ENCODE assay signal across 8 mouse cellular contexts in genomic region chr11:59505351-59505838, GRCm38 (mm10). TPM values are rescaled to one million over a fixed set of nuclear protein-coding genes. Genes with fewer than 3 reads are reported as not detected.
DNase-seq lines count a peak whose midpoint lies in the region; ATAC-seq and TF ChIP-seq lines count a peak whose summit lies in the region.

No protein-coding gene starts in this region.

- H3K9me3 ChIP-seq in embryonic facial prominence, embryonic 10.5 days = no peaks in the 10 kb centered on the region
- no peaks in the 10 kb centered on the region for H3K9me3 ChIP-seq in heart, embryonic 11.5 days (replicated peaks; ENCODE audit: control insufficient read depth, low read length)
- H3K9me3 ChIP-seq in kidney, postnatal 0 days (replicated peaks; ENCODE audit: low read length) = no peaks in the 10 kb centered on the region
- no peaks in the 10 kb centered on the region for H3K9me3 ChIP-seq in liver, embryonic 13.5 days (replicated peaks)
- H3K9me3 ChIP-seq in stomach, embryonic 14.5 days (ENCODE audit: control insufficient read depth, low read depth, low read length) = no peaks in the 10 kb centered on the region

- under 1% methylated on average over 21 of the region's 21 CpGs for WGBS in embryonic facial prominence, embryonic 10.5 days
- WGBS in heart, embryonic 11.5 days (ENCODE audit: insufficient replicate concordance) = under 1% methylated on average over 21 of the region's 21 CpGs
- WGBS in kidney, postnatal 0 days = under 1% methylated on average over 21 of the region's 21 CpGs
- under 1% methylated on average over 21 of the region's 21 CpGs for WGBS in liver, embryonic 13.5 days (ENCODE audit: insufficient replicate concordance)
- WGBS in stomach, embryonic 14.5 days = 0% methylated on average over 21 of the region's 21 CpGs

- peak overlapping the region; percentile 91 for H3K4me3 ChIP-seq in embryonic facial prominence, embryonic 10.5 days
- peak overlapping the region; percentile 97 for H3K4me3 ChIP-seq in heart, embryonic 11.5 days (ENCODE audit: low read depth, low read length)
- peak overlapping the region; percentile 91 for H3K4me3 ChIP-seq in kidney, postnatal 0 days (replicated peaks; ENCODE audit: low read depth, low read length)
- peak overlapping the region; percentile 68 for H3K4me3 ChIP-seq in liver, embryonic 13.5 days (replicated peaks)
- peak overlapping the region; percentile 89 for H3K4me3 ChIP-seq in stomach, embryonic 14.5 days (ENCODE audit: low read depth, low read length)

- no peaks in the 10 kb centered on the region for H3K27me3 ChIP-seq in embryonic facial prominence, embryonic 10.5 days (replicated peaks; ENCODE audit: low read depth, poor library complexity, severe bottlenecking)
- no peaks in the 10 kb centered on the region for H3K27me3 ChIP-seq in heart, embryonic 11.5 days (ENCODE audit: control insufficient read depth, insufficient read depth, low read length)
- no peaks in the 10 kb centered on the region for H3K27me3 ChIP-seq in kidney, postnatal 0 days (ENCODE audit: insufficient read depth, low read length)
- H3K27me3 ChIP-seq in liver, embryonic 13.5 days = peaks cover 20% of the 10 kb centered on the region
- no peaks in the 10 kb centered on the region for H3K27me3 ChIP-seq in stomach, embryonic 14.5 days (ENCODE audit: control insufficient read depth, insufficient read depth, low read length)

- H3K36me3 ChIP-seq in embryonic facial prominence, embryonic 10.5 days (replicated peaks) = peaks cover 65% of the 10 kb centered on the region
- H3K36me3 ChIP-seq in heart, embryonic 11.5 days (ENCODE audit: control insufficient read depth, insufficient read depth, low read length) = peaks cover 26% of the 10 kb centered on the region
- peaks cover 40% of the 10 kb centered on the region for H3K36me3 ChIP-seq in kidney, postnatal 0 days (ENCODE audit: insufficient read depth, low read length)
- H3K36me3 ChIP-seq in liver, embryonic 13.5 days = peaks cover 39% of the 10 kb centered on the region
- H3K36me3 ChIP-seq in stomach, embryonic 14.5 days (ENCODE audit: control insufficient read depth, insufficient read depth, low read length) = peaks cover 40% of the 10 kb centered on the region

- TF ChIP-seq CTCF in kidney, postnatal 0 days (IDR thresholded peaks at IDR 0.05; ENCODE audit: low read depth) = no peak

- H3K4me2 ChIP-seq in heart, embryonic 11.5 days = peak overlapping the region; percentile 86
- H3K4me2 ChIP-seq in kidney, postnatal 0 days (ENCODE audit: low read length) = peak overlapping the region; percentile 96
- peak overlapping the region; percentile 86 for H3K4me2 ChIP-seq in liver, embryonic 13.5 days
- peak overlapping the region; percentile 72 for H3K4me2 ChIP-seq in stomach, embryonic 14.5 days (replicated peaks; ENCODE audit: low read depth, low read length)

- H3K27ac ChIP-seq in embryonic facial prominence, embryonic 10.5 days (replicated peaks) = peak overlapping the region; percentile 97
- H3K27ac ChIP-seq in heart, embryonic 11.5 days (ENCODE audit: low read depth, low read length) = peak overlapping the region; percentile 95
- H3K27ac ChIP-seq in kidney, postnatal 0 days = peak overlapping the region; percentile 92
- peak overlapping the region; percentile 59 for H3K27ac ChIP-seq in liver, embryonic 13.5 days
- peak overlapping the region; percentile 96 for H3K27ac ChIP-seq in stomach, embryonic 14.5 days (ENCODE audit: low read length)

- H3K4me1 ChIP-seq in embryonic facial prominence, embryonic 10.5 days = peaks cover 28% of the 10 kb centered on the region
- peaks cover 9% of the 10 kb centered on the region for H3K4me1 ChIP-seq in heart, embryonic 11.5 days (ENCODE audit: control insufficient read depth, insufficient read depth, low read length)
- H3K4me1 ChIP-seq in kidney, postnatal 0 days (replicated peaks; ENCODE audit: insufficient read depth, low read length) = peaks cover 9% of the 10 kb centered on the region
- peaks cover 21% of the 10 kb centered on the region for H3K4me1 ChIP-seq in liver, embryonic 13.5 days (replicated peaks)
- peaks cover 7% of the 10 kb centered on the region; the same call in 1 of the 2 replicates for H3K4me1 ChIP-seq in stomach, embryonic 14.5 days (ENCODE audit: control insufficient read depth, insufficient read depth, low read length)

- ATAC-seq in heart, embryonic 11.5 days (replicated peaks; ENCODE audit: insufficient number of reproducible peaks, low FRiP score, low TSS enrichment) = no peak
- peak; percentile 42 for ATAC-seq in kidney, postnatal 0 days (replicated peaks; ENCODE audit: low FRiP score, low read depth)
- ATAC-seq in liver, embryonic 13.5 days (ENCODE audit: low read depth) = peak; percentile 58
- ATAC-seq in stomach, embryonic 14.5 days (ENCODE audit: insufficient number of reproducible peaks, insufficient read depth, low FRiP score, low read depth) = peak; percentile 48

- peak overlapping the region; percentile 96 for H3K9ac ChIP-seq in heart, embryonic 11.5 days (ENCODE audit: low read depth, low read length)
- peak overlapping the region; percentile 96 for H3K9ac ChIP-seq in kidney, postnatal 0 days (ENCODE audit: low read depth, low read length)
- H3K9ac ChIP-seq in liver, embryonic 13.5 days = peak overlapping the region; percentile 78
- peak overlapping the region; percentile 94 for H3K9ac ChIP-seq in stomach, embryonic 14.5 days (replicated peaks; ENCODE audit: low read depth, low read length)

- DNase-seq in 416B (ENCODE audit: low read depth) = peak; percentile 83
- peak; percentile 42 for DNase-seq in adrenal gland, adult 8-10 months
- DNase-seq in embryonic facial prominence, embryonic 10.5 days (ENCODE audit: low spot score) = peak; percentile 80
- DNase-seq in kidney, postnatal 0 days (ENCODE audit: low spot score) = peak; percentile 66
- DNase-seq in liver, embryonic 13.5 days = peak; percentile 57
- DNase-seq in natural killer cell, adult 2 months (ENCODE audit: low spot score in 2 of 2) = peak; percentile 23 to 54

RNA-seq across cellular contexts. Expression of gene Zkscan17, which starts 21.2 kb away (rescaled TPM):
- 10 to 100 TPM; 15.4 to 23.8 (median 20.3) TPM for total RNA-seq in adrenal gland, adult 8-10 months (2022)
- polyA plus RNA-seq in embryonic facial prominence, embryonic 10.5 days (2016; fragmentation: Nextera tagmentation; extraction: Ambion mirVana) = 37.2 and 39.3 TPM in 2 replicates
- polyA plus RNA-seq in heart, embryonic 11.5 days (2014; fragmentation: Nextera tagmentation; extraction: Ambion mirVana) = 12.8 and 15.0 TPM in 2 replicates
- polyA plus RNA-seq in kidney, postnatal 0 days (2015; fragmentation: Nextera tagmentation; extraction: Ambion mirVana) = 19.9 and 20.1 TPM in 2 replicates
- 4.6 and 5.6 TPM in 2 replicates for polyA plus RNA-seq in liver, embryonic 13.5 days (2015; fragmentation: Nextera tagmentation; extraction: Ambion mirVana)
- 19.4 and 20.9 TPM in 2 replicates for polyA plus RNA-seq in stomach, embryonic 14.5 days (2014; fragmentation: Nextera tagmentation; extraction: Ambion mirVana)

RNA-seq across cellular contexts. Expression of gene Zfp867, which starts 33.1 kb away (rescaled TPM):
- total RNA-seq in adrenal gland, adult 8-10 months (2022) = 1 to 10 TPM; 5.1 to 9.7 (median 7.3) TPM
- 8.6 and 9.3 TPM in 2 replicates for polyA plus RNA-seq in embryonic facial prominence, embryonic 10.5 days (2016; fragmentation: Nextera tagmentation; extraction: Ambion mirVana)
- 5.8 and 6.2 TPM in 2 replicates for polyA plus RNA-seq in heart, embryonic 11.5 days (2014; fragmentation: Nextera tagmentation; extraction: Ambion mirVana)
- 7.5 and 7.6 TPM in 2 replicates for polyA plus RNA-seq in kidney, postnatal 0 days (2015; fragmentation: Nextera tagmentation; extraction: Ambion mirVana)
- 1.1 and 1.8 TPM in 2 replicates for polyA plus RNA-seq in liver, embryonic 13.5 days (2015; fragmentation: Nextera tagmentation; extraction: Ambion mirVana)
- 9.0 and 9.1 TPM in 2 replicates for polyA plus RNA-seq in stomach, embryonic 14.5 days (2014; fragmentation: Nextera tagmentation; extraction: Ambion mirVana)

RNA-seq across cellular contexts. Expression of gene Nlrp3, which starts 36.0 kb away (rescaled TPM):
- total RNA-seq in adrenal gland, adult 8-10 months (2022) = 1 to 10 TPM; 1.0 to 1.6 (median 1.3) TPM
- polyA plus RNA-seq in embryonic facial prominence, embryonic 10.5 days (2016; fragmentation: Nextera tagmentation; extraction: Ambion mirVana) = 0.14 and 0.16 TPM in 2 replicates
- 0.16 TPM in 1 of 2 replicates, not detected in the other for polyA plus RNA-seq in heart, embryonic 11.5 days (2014; fragmentation: Nextera tagmentation; extraction: Ambion mirVana)
- 0.09 and 0.10 TPM in 2 replicates for polyA plus RNA-seq in kidney, postnatal 0 days (2015; fragmentation: Nextera tagmentation; extraction: Ambion mirVana)
- 0.27 and 0.46 TPM in 2 replicates for polyA plus RNA-seq in liver, embryonic 13.5 days (2015; fragmentation: Nextera tagmentation; extraction: Ambion mirVana)
- 0.14 and 0.27 TPM in 2 replicates for polyA plus RNA-seq in stomach, embryonic 14.5 days (2014; fragmentation: Nextera tagmentation; extraction: Ambion mirVana)

RNA-seq across cellular contexts. Expression of gene Snap47, which starts 54.4 kb away (rescaled TPM):
- 100 to 1,000 TPM; 106 to 112 (median 108) TPM for total RNA-seq in adrenal gland, adult 8-10 months (2022)
- 128 and 134 TPM in 2 replicates for polyA plus RNA-seq in embryonic facial prominence, embryonic 10.5 days (2016; fragmentation: Nextera tagmentation; extraction: Ambion mirVana)
- 117 and 124 TPM in 2 replicates for polyA plus RNA-seq in heart, embryonic 11.5 days (2014; fragmentation: Nextera tagmentation; extraction: Ambion mirVana)
- polyA plus RNA-seq in kidney, postnatal 0 days (2015; fragmentation: Nextera tagmentation; extraction: Ambion mirVana) = 90.6 and 98.3 TPM in 2 replicates
- polyA plus RNA-seq in liver, embryonic 13.5 days (2015; fragmentation: Nextera tagmentation; extraction: Ambion mirVana) = 26.8 and 31.0 TPM in 2 replicates
- polyA plus RNA-seq in stomach, embryonic 14.5 days (2014; fragmentation: Nextera tagmentation; extraction: Ambion mirVana) = 113 and 116 TPM in 2 replicates

RNA-seq across cellular contexts. Expression of gene Jmjd4, which starts 55.5 kb away (rescaled TPM):
- total RNA-seq in adrenal gland, adult 8-10 months (2022) = 10 to 100 TPM; 10.4 to 12.1 (median 11.1) TPM
- 19.1 and 19.6 TPM in 2 replicates for polyA plus RNA-seq in embryonic facial prominence, embryonic 10.5 days (2016; fragmentation: Nextera tagmentation; extraction: Ambion mirVana)
- polyA plus RNA-seq in heart, embryonic 11.5 days (2014; fragmentation: Nextera tagmentation; extraction: Ambion mirVana) = 11.3 and 13.0 TPM in 2 replicates
- polyA plus RNA-seq in kidney, postnatal 0 days (2015; fragmentation: Nextera tagmentation; extraction: Ambion mirVana) = 9.2 and 9.4 TPM in 2 replicates
- polyA plus RNA-seq in liver, embryonic 13.5 days (2015; fragmentation: Nextera tagmentation; extraction: Ambion mirVana) = 5.2 and 5.3 TPM in 2 replicates
- 11.2 and 12.6 TPM in 2 replicates for polyA plus RNA-seq in stomach, embryonic 14.5 days (2014; fragmentation: Nextera tagmentation; extraction: Ambion mirVana)
